Mouse (Mus musculus) forebrain, embryonic 16.5 days (tissue): ENCODE measurements at regions not wholly inside any gene's neighbourhood (a gene's known extent, or its start where the extent isn't known, plus 50 kb on each side); places are given as distances from the start of the nearest gene placed in this dataset.

ENCODE experiments used
- ATAC-seq: fragments of 200-750 bp; cut with Nextera tagmentation; 2 replicates; pipeline ENCODE4 v1.8.0; 2017; ENCODE audit warnings: mild to moderate bottlenecking, moderate library complexity
- H3K27ac ChIP-seq: fragments of 300-500 bp; sonication (generic); 2 replicates; pipeline ENCODE4 v1.5.1; 2014; ENCODE audit warnings: low read length, control low read depth
- H3K27me3 ChIP-seq: fragments of 300-500 bp; sonication (generic); replicated peaks from 2 replicates; pipeline ENCODE4 v1.6.1; 2014; ENCODE audit warnings: low read length; ENCODE audit not compliant: control insufficient read depth, insufficient read depth
- H3K36me3 ChIP-seq: fragments of 300-500 bp; sonication (generic); 2 replicates; pipeline ENCODE4 v1.6.1; 2014; ENCODE audit not compliant: control insufficient read depth, insufficient read depth
- H3K4me1 ChIP-seq: fragments of 300-500 bp; sonication (generic); replicated peaks from 2 replicates; pipeline ENCODE4 v1.6.1; 2014; ENCODE audit warnings: low read length; ENCODE audit not compliant: control insufficient read depth, insufficient read depth
- H3K4me2 ChIP-seq: fragments of 300-500 bp; sonication (generic); 2 replicates; pipeline ENCODE4 v1.6.1; 2014; ENCODE audit warnings: mild to moderate bottlenecking, low read length, control low read depth
- H3K4me3 ChIP-seq: fragments of 300-500 bp; sonication (generic); replicated peaks from 2 replicates; pipeline ENCODE4 v1.5.1; 2014; ENCODE audit warnings: mild to moderate bottlenecking, low read length, control low read depth
- H3K9ac ChIP-seq: fragments of 300-500 bp; sonication (generic); replicated peaks from 2 replicates; pipeline ENCODE4 v1.6.1; 2014; ENCODE audit warnings: low read depth, low read length, control low read depth
- H3K9me3 ChIP-seq: fragments of 300-500 bp; sonication (generic); 2 replicates; pipeline ENCODE4 v1.6.1; 2016; ENCODE audit warnings: low read length; ENCODE audit not compliant: control insufficient read depth
- whole genome bisulfite sequencing: fragments of 180-500 bp; shearing (Covaris S2); extraction: QIAGEN DNeasy Blood & Tissue Kit; methylation state at CpG from one replicate; pipeline ENCODE4 v1.1.7; 2014; 5-methylcytosine and 5-hydroxymethylcytosine counted together

DNA sequence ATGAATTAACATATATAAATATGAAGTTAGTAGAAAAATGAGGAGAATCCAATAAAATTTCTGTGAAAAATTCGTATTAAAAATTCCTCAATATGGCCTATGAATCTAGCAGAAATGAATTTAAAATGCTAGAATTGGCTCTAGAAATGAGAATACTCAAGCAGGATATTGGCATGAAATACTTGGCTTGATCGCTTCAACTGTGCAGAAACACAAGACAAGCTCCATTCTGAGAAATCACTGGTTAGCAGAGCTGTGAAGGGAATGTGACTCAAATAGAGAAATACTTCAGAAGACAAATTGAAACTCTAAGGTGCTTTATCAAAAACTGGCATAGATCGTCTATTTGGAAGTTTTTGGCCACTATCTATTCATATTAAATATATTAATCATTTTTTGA, 819.2 kb downstream of the Lrfn5 start:
- no peak overlapping the region for H3K9ac ChIP-seq
- 71% methylated on average over 3 of the region's 3 CpGs for WGBS
- H3K36me3 ChIP-seq, result no peaks in the 10 kb centered on the region
- no peaks in the 10 kb centered on the region for H3K27me3 ChIP-seq
- H3K9me3 ChIP-seq, result no peaks in the 10 kb centered on the region
- no peak overlapping the region for H3K4me2 ChIP-seq
- H3K4me1 ChIP-seq, result no peaks in the 10 kb centered on the region
- H3K4me3 ChIP-seq, result no peak overlapping the region
- H3K27ac ChIP-seq, result no peak overlapping the region
- peak; percentile 49; the same call in 1 of the 2 replicates for ATAC-seq
